Comparison of ENCODE assay signal across 30 mouse cellular contexts in the genomic region with DNA sequence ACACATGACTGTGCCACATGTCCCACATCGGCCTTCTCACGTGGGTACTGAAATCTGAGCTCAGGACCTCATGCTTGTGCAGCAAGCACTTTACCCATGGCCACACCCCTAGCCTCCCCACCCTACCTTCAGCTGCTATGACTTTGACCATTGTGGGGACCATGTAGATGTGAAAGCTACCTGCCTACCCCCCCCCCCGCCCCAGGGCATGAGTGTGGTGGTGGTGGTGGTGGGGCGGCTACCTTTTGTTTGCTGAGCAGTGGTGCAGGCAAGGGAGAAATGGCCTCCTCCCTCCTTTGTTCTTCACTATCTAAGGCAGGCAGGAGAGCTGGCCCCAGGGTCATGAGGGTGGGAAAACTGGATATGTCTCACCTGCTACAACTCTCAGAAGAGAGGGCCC. TPM values are rescaled to one million over a fixed set of nuclear protein-coding genes. Genes with fewer than 3 reads are reported as not detected.
DNase-seq lines count a peak whose midpoint lies in the region; ATAC-seq and TF ChIP-seq lines count a peak whose summit lies in the region.
"Had no signal": no experiment of that assay in that cellular context is flagged by ENCODE, and none has a peak within 500 bp of the region (broad histone marks: within the 10 kb centered on the region; RNA-seq: fewer than 3 reads in every experiment).

No protein-coding gene starts in this region.

- peak overlapping the region; percentile 47 for H3K9ac ChIP-seq in liver, adult 2 months (ENCODE audit: low read depth, low read length)
- no peak overlapping the region for H3K9ac ChIP-seq in liver, embryonic 11.5 days (ENCODE audit: low read depth, low read length)
- no peak overlapping the region for H3K9ac ChIP-seq in intestine, postnatal 0 days (ENCODE audit: low read depth, low read length)
- H3K9ac ChIP-seq in stomach, postnatal 0 days (ENCODE audit: low read length), result no peak overlapping the region
- H3K9ac ChIP-seq in hindbrain, embryonic 16.5 days (ENCODE audit: low read depth, low read length), result no peak overlapping the region
- H3K9ac ChIP-seq: embryonic facial prominence, embryonic 15.5 days; forebrain, embryonic 15.5 days; heart, embryonic 12.5 days had no signal

- peaks cover 13% of the 10 kb centered on the region for H3K4me1 ChIP-seq in liver, adult 2 months (ENCODE audit: control insufficient read depth, insufficient read depth, low read length)
- no peaks in the 10 kb centered on the region for H3K4me1 ChIP-seq in liver, embryonic 11.5 days (replicated peaks; ENCODE audit: control insufficient read depth, insufficient read depth, low read length)
- H3K4me1 ChIP-seq in intestine, postnatal 0 days (replicated peaks; ENCODE audit: control insufficient read depth, insufficient read depth, low read length), result no peaks in the 10 kb centered on the region
- H3K4me1 ChIP-seq in stomach, postnatal 0 days (replicated peaks; ENCODE audit: control insufficient read depth, insufficient read depth), result no peaks in the 10 kb centered on the region
- H3K4me1 ChIP-seq in hindbrain, embryonic 16.5 days (ENCODE audit: control insufficient read depth, insufficient read depth, low read depth, low read length), result no peaks in the 10 kb centered on the region
- H3K4me1 ChIP-seq: embryonic facial prominence, embryonic 15.5 days; heart, embryonic 12.5 days had no signal

- no peak for DNase-seq in liver, adult 2 months (ENCODE audit: extremely low read depth, low read depth, low spot score)
- DNase-seq in liver, embryonic 11.5 days (ENCODE audit: low spot score), result no peak
- peak; percentile 12 for DNase-seq in ZHBTc4 (ENCODE audit: low read depth, low spot score)
- DNase-seq in stomach, postnatal 0 days (ENCODE audit: low spot score), result peak; percentile 49
- DNase-seq in adrenal gland, postnatal 14 days, result no peak
- DNase-seq: adrenal gland, adult 2 months; cerebellum, adult 11 months; cerebellum, adult 8-10 months; cerebellum, postnatal 14 days; embryo, embryonic 11 days; heart, adult 2 months; heart, postnatal 36 days had no signal

- WGBS in liver, adult 2 months, result 73% methylated on average over 4 of the region's 4 CpGs
- 71% methylated on average over 4 of the region's 4 CpGs for WGBS in liver, embryonic 11.5 days
- WGBS in intestine, postnatal 0 days, result 39% methylated on average over 4 of the region's 4 CpGs
- 51% methylated on average over 4 of the region's 4 CpGs for WGBS in stomach, postnatal 0 days
- WGBS in hindbrain, embryonic 16.5 days, result 85% methylated on average over 4 of the region's 4 CpGs

- no peaks in the 10 kb centered on the region for H3K27me3 ChIP-seq in liver, adult 2 months (ENCODE audit: control insufficient read depth, insufficient read depth, low read length)
- H3K27me3 ChIP-seq in liver, embryonic 11.5 days (replicated peaks; ENCODE audit: control insufficient read depth, insufficient read depth, low read length), result no peaks in the 10 kb centered on the region
- H3K27me3 ChIP-seq in intestine, postnatal 0 days (replicated peaks; ENCODE audit: control insufficient read depth, insufficient read depth, low read length), result no peaks in the 10 kb centered on the region
- H3K27me3 ChIP-seq in stomach, postnatal 0 days (ENCODE audit: control insufficient read depth, insufficient read depth, low read length), result no peaks in the 10 kb centered on the region
- H3K27me3 ChIP-seq in hindbrain, embryonic 16.5 days (replicated peaks; ENCODE audit: control insufficient read depth, insufficient read depth, low read length), result no peaks in the 10 kb centered on the region
- H3K27me3 ChIP-seq: embryonic facial prominence, embryonic 15.5 days; forebrain, embryonic 15.5 days had no signal

- TF ChIP-seq POLR2A in liver, adult 2 months (IDR thresholded peaks at IDR 0.05; ENCODE audit: extremely low read depth, insufficient read depth, low read length), result no peak

- ATAC-seq in liver, embryonic 11.5 days (replicated peaks; ENCODE audit: low FRiP score), result no peak
- 0 out of 2 replicates have a peak, but pooled peaks have one; percentile 25 for ATAC-seq in intestine, postnatal 0 days
- ATAC-seq in stomach, postnatal 0 days (ENCODE audit: low FRiP score, low TSS enrichment), result peak; percentile 74
- ATAC-seq in hindbrain, embryonic 16.5 days, result no peak
- ATAC-seq: forebrain, embryonic 15.5 days; hindbrain, postnatal 0 days; Patski had no signal

- H3K9me3 ChIP-seq in liver, embryonic 11.5 days (ENCODE audit: control insufficient read depth, low read length), result no peaks in the 10 kb centered on the region
- no peaks in the 10 kb centered on the region for H3K9me3 ChIP-seq in intestine, postnatal 0 days (ENCODE audit: control insufficient read depth)
- no peaks in the 10 kb centered on the region for H3K9me3 ChIP-seq in stomach, postnatal 0 days (ENCODE audit: control insufficient read depth, low read length)
- H3K9me3 ChIP-seq in hindbrain, embryonic 16.5 days (ENCODE audit: control insufficient read depth, low read length), result no peaks in the 10 kb centered on the region
- H3K9me3 ChIP-seq: embryonic facial prominence, embryonic 15.5 days; forebrain, embryonic 10.5 days; forebrain, embryonic 15.5 days; heart, embryonic 12.5 days had no signal

- H3K4me3 ChIP-seq in liver, adult 2 months (ENCODE audit: insufficient read depth, low read depth, low read length), result no peak overlapping the region
- H3K4me3 ChIP-seq in liver, embryonic 11.5 days (ENCODE audit: low read depth, low read length), result no peak overlapping the region
- H3K4me3 ChIP-seq in intestine, postnatal 0 days (ENCODE audit: low read depth, low read length), result no peak overlapping the region
- no peak overlapping the region for H3K4me3 ChIP-seq in stomach, postnatal 0 days (ENCODE audit: low read depth, low read length)
- no peak overlapping the region for H3K4me3 ChIP-seq in hindbrain, embryonic 16.5 days (ENCODE audit: low read length)
- H3K4me3 ChIP-seq: embryonic facial prominence, embryonic 15.5 days; erythroblast, embryonic 14.5 days; forebrain, embryonic 10.5 days; forebrain, embryonic 15.5 days; heart, adult 2 months; heart, embryonic 12.5 days had no signal

- no peaks in the 10 kb centered on the region for H3K36me3 ChIP-seq in liver, adult 2 months (ENCODE audit: control insufficient read depth, insufficient read depth, low read length)
- no peaks in the 10 kb centered on the region for H3K36me3 ChIP-seq in liver, embryonic 11.5 days (ENCODE audit: control insufficient read depth, insufficient read depth, low read length)
- H3K36me3 ChIP-seq in intestine, postnatal 0 days (ENCODE audit: control insufficient read depth, insufficient read depth), result no peaks in the 10 kb centered on the region
- no peaks in the 10 kb centered on the region for H3K36me3 ChIP-seq in stomach, postnatal 0 days (ENCODE audit: control insufficient read depth, insufficient read depth, low read length)
- no peaks in the 10 kb centered on the region for H3K36me3 ChIP-seq in hindbrain, embryonic 16.5 days (ENCODE audit: control insufficient read depth, insufficient read depth, low read length)
- H3K36me3 ChIP-seq: embryonic facial prominence, embryonic 15.5 days; forebrain, embryonic 10.5 days; forebrain, embryonic 15.5 days; heart, embryonic 12.5 days had no signal

- no peak for TF ChIP-seq EP300 in stomach, postnatal 0 days (optimal IDR thresholded peaks at IDR 0.05)

- peak overlapping the region; percentile 90 for H3K27ac ChIP-seq in liver, adult 2 months (replicated peaks; ENCODE audit: insufficient read depth, low read depth, low read length)
- H3K27ac ChIP-seq in liver, embryonic 11.5 days (ENCODE audit: low read depth, low read length), result no peak overlapping the region
- H3K27ac ChIP-seq in intestine, postnatal 0 days (ENCODE audit: low read depth, low read length), result no peak overlapping the region
- H3K27ac ChIP-seq in stomach, postnatal 0 days (replicated peaks), result no peak overlapping the region
- H3K27ac ChIP-seq in hindbrain, embryonic 16.5 days (ENCODE audit: low read depth, low read length), result no peak overlapping the region
- H3K27ac ChIP-seq: embryonic facial prominence, embryonic 15.5 days; forebrain, embryonic 10.5 days; forebrain, embryonic 15.5 days; heart, adult 2 months; hindbrain, postnatal 0 days had no signal

- H3K4me2 ChIP-seq in liver, embryonic 11.5 days, result no peak overlapping the region
- H3K4me2 ChIP-seq in intestine, postnatal 0 days (replicated peaks; ENCODE audit: low read depth), result no peak overlapping the region
- H3K4me2 ChIP-seq in stomach, postnatal 0 days (replicated peaks; ENCODE audit: low read depth), result no peak overlapping the region
- H3K4me2 ChIP-seq in hindbrain, embryonic 16.5 days (ENCODE audit: low read length), result no peak overlapping the region
- H3K4me2 ChIP-seq: embryonic facial prominence, embryonic 15.5 days; forebrain, embryonic 15.5 days; heart, embryonic 12.5 days had no signal

- H3K79me2 ChIP-seq in liver, adult 2 months (ENCODE audit: control insufficient read depth, insufficient read depth, low read length), result no peaks in the 10 kb centered on the region

- TF ChIP-seq CTCF in liver, adult 2 months (IDR thresholded peaks at IDR 0.05; ENCODE audit: low read depth, low read length), result no peak
- no peak for TF ChIP-seq CTCF in intestine, postnatal 0 days (IDR thresholded peaks at IDR 0.05; ENCODE audit: low read depth)
- TF ChIP-seq CTCF in stomach, postnatal 0 days (IDR thresholded peaks at IDR 0.05; ENCODE audit: low read depth), result no peak

RNA-seq across cellular contexts. Expression of gene Galntl5, which starts 18.3 kb away (rescaled TPM):
- total RNA-seq in liver, adult 2 months (2014; rRNA removed), result not detected in 2 replicates
- polyA plus RNA-seq in liver, adult 2 months (2012; rRNA removed), result not detected in 2 replicates
- polyA plus RNA-seq in liver, embryonic 11.5 days (2014; fragmentation: Nextera tagmentation; extraction: Ambion mirVana), result not detected in 2 replicates
- polyA plus RNA-seq in intestine, postnatal 0 days (2015; fragmentation: Nextera tagmentation; extraction: Ambion mirVana), result not detected in 2 replicates
- not detected in 2 replicates for polyA plus RNA-seq in stomach, postnatal 0 days (2015; fragmentation: Nextera tagmentation; extraction: Ambion mirVana)
- polyA plus RNA-seq in hindbrain, embryonic 16.5 days (2015; fragmentation: Nextera tagmentation; extraction: Ambion mirVana), result not detected in 2 replicates
- not detected in 2 replicates for total RNA-seq in adrenal gland, postnatal 14 days (2021)
- total RNA-seq: adrenal gland, adult 2 months; adrenal gland, postnatal 4 days; common myeloid progenitor, adult 5-6 weeks; gastrocnemius, adult 8-10 months; gastrocnemius, postnatal 4 days; heart, adult 2 months; heart, postnatal 36 days; hindbrain, postnatal 0 days had no signal
- polyA plus RNA-seq: adrenal gland, adult 2 months; brain, embryonic 14.5 days; C2C12; embryonic facial prominence, embryonic 11.5 days; embryonic facial prominence, embryonic 15.5 days; erythroblast, embryonic 14.5 days; forebrain, embryonic 10.5 days; forebrain, embryonic 15.5 days; heart, adult 2 months; heart, embryonic 12.5 days; heart, embryonic 16.5 days; hindbrain, embryonic 11.5 days; hindbrain, postnatal 0 days; Patski had no signal

RNA-seq across cellular contexts. Expression of gene Galnt11, which starts 58.7 kb away (rescaled TPM):
- total RNA-seq in liver, adult 2 months (2014; rRNA removed), result 13.4 and 16.2 TPM in 2 replicates
- 7.0 and 8.5 TPM in 2 replicates for polyA plus RNA-seq in liver, adult 2 months (2012; rRNA removed)
- polyA plus RNA-seq in liver, embryonic 11.5 days (2014; fragmentation: Nextera tagmentation; extraction: Ambion mirVana), result 14.9 and 15.4 TPM in 2 replicates
- 19.6 and 23.0 TPM in 2 replicates for polyA plus RNA-seq in intestine, postnatal 0 days (2015; fragmentation: Nextera tagmentation; extraction: Ambion mirVana)
- 24.2 and 24.7 TPM in 2 replicates for polyA plus RNA-seq in stomach, postnatal 0 days (2015; fragmentation: Nextera tagmentation; extraction: Ambion mirVana)
- polyA plus RNA-seq in hindbrain, embryonic 16.5 days (2015; fragmentation: Nextera tagmentation; extraction: Ambion mirVana), result 60.2 and 63.3 TPM in 2 replicates
- 38.1 and 41.5 TPM in 2 replicates for total RNA-seq in adrenal gland, postnatal 14 days (2021)

RNA-seq across cellular contexts. Expression of gene E130116L18Rik, which starts 60.0 kb away (rescaled TPM):
- total RNA-seq in liver, adult 2 months (2014; rRNA removed), result not detected in 2 replicates
- not detected in 2 replicates for polyA plus RNA-seq in liver, adult 2 months (2012; rRNA removed)
- polyA plus RNA-seq in liver, embryonic 11.5 days (2014; fragmentation: Nextera tagmentation; extraction: Ambion mirVana), result not detected in 2 replicates
- 1.4 and 2.0 TPM in 2 replicates for polyA plus RNA-seq in intestine, postnatal 0 days (2015; fragmentation: Nextera tagmentation; extraction: Ambion mirVana)
- 1.5 TPM in 1 of 2 replicates, not detected in the other for polyA plus RNA-seq in stomach, postnatal 0 days (2015; fragmentation: Nextera tagmentation; extraction: Ambion mirVana)
- polyA plus RNA-seq in hindbrain, embryonic 16.5 days (2015; fragmentation: Nextera tagmentation; extraction: Ambion mirVana), result not detected in 2 replicates
- total RNA-seq in adrenal gland, postnatal 14 days (2021), result not detected in 2 replicates
- total RNA-seq: adrenal gland, adult 2 months; adrenal gland, postnatal 4 days; common myeloid progenitor, adult 5-6 weeks; gastrocnemius, adult 8-10 months; gastrocnemius, postnatal 4 days; heart, adult 2 months; heart, postnatal 36 days; hindbrain, postnatal 0 days had no signal
- polyA plus RNA-seq: adrenal gland, adult 2 months; brain, embryonic 14.5 days; C2C12; embryonic facial prominence, embryonic 11.5 days; embryonic facial prominence, embryonic 15.5 days; erythroblast, embryonic 14.5 days; forebrain, embryonic 10.5 days; forebrain, embryonic 15.5 days; heart, adult 2 months; heart, embryonic 12.5 days; heart, embryonic 16.5 days; hindbrain, embryonic 11.5 days had no signal

Comparison
In these comparisons a context has a peak if more than half of its experiments do, and no peak if none do; other contexts are left out.
1. DNase-seq: peak in ZHBTc4 (single experiment) and stomach, postnatal 0 days (single experiment); none in liver, adult 2 months (single experiment), liver, embryonic 11.5 days (single experiment) and adrenal gland, postnatal 14 days (single experiment).
2. ATAC-seq: peak in intestine, postnatal 0 days (single experiment) and stomach, postnatal 0 days (single experiment); none in liver, embryonic 11.5 days (single experiment) and hindbrain, embryonic 16.5 days (single experiment).